Mouse (Mus musculus): ENCODE results near the gene Ablim2. TPM values are rescaled to one million over a fixed set of nuclear protein-coding genes. Genes with fewer than 3 reads are reported as not detected.

The Ablim2 gene
- polyA plus RNA-seq, 1 experiment from 2014 or later = 1.3 TPM

DNA sequence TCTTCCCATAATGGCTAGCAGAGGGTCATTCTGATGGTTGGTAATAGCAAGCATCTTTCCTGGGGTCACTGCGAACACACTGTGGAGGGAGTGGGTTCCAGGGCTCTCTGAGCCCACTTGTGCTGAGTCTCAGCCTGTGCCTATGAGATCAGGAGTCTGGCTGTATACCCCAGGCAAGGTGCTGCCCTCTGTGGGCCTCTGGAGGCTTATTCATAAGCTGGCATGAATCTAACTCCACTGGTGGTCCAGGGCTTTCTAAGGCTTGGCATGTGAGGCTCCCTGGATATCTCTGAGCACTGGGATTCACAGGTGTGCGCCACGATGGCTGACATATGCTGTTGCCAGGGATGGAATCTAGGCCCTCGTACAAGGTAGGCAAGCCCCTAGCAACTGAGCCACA lies 76.2 kb downstream of the Ablim2 start:
- Histone ChIP-seq H3K4me1 (replicated peaks) (peaks cover 13% of the 10 kb centered on the region; the same call in 1 of the 2 replicates), H3K4me3 (no peak overlapping the region), H3K27ac (no peak overlapping the region), H3K36me3 (no peaks in the 10 kb centered on the region), H3K9me3 (no peaks in the 10 kb centered on the region), H3K27me3 (ENCODE audit: insufficient read depth, poor library complexity, severe bottlenecking) (peaks cover 9% of the 10 kb centered on the region; the same call in 1 of the 2 replicates)
- 79% methylated on average over 4 of the region's 4 CpGs for WGBS
- no peak for DNase-seq (ENCODE audit: low spot score)

DNA sequence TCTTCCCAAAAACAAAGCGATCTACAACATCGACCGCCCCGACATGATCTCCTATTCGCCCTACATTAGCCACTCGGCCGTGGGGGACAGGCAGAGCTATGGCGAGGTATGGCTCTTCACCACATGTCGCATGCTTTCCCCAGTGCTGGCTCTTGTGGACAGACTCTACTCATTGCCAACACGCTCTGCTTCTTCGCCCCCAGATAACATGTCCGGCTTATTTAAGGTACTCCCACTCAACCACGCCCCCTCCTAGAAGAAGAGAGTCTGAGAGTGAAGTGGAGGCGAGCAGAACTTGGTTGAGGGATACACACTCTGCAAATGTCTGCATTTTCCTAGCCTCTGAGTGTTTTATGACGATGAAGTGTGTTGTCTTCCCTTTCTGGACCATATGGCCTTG lies 79.3 kb downstream of the Ablim2 start:
- WGBS = 91% methylated on average over 15 of the region's 15 CpGs
- no peak overlapping the region for H3K27ac ChIP-seq
- H3K27me3 ChIP-seq (ENCODE audit: insufficient read depth, poor library complexity, severe bottlenecking) = 0 out of 2 replicates have a peak, but pooled peaks cover 5% of the 10 kb centered on the region
- peaks cover 10% of the 10 kb centered on the region; the same call in 1 of the 2 replicates for H3K4me1 ChIP-seq (replicated peaks)
- H3K9me3 ChIP-seq = no peaks in the 10 kb centered on the region
- H3K36me3 ChIP-seq = no peaks in the 10 kb centered on the region
- no peak for DNase-seq (ENCODE audit: low spot score)
- H3K4me3 ChIP-seq = no peak overlapping the region

DNA sequence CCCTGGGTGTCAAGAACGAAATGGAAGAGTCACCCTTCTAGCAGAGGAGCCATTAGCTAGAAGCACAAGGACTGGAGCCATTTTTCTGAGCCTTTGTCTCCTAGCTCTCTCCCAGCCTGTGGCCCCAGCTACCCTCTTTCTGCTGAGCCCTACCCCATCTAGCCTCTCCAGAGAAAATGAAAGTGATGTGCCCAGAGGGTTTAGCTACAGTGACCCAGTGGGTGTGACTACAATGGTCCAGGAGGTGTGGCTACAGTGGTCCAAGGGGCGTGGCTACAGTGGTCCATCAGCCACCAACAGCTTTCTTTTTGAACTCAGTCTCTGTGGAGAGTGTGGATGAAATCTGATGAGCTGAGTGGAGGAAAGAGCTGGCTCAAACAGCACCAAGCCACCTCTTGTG lies 81.6 kb downstream of the Ablim2 start:
- 52% methylated on average over 2 of the region's 2 CpGs for WGBS
- H3K4me3 ChIP-seq = no peak overlapping the region

DNA sequence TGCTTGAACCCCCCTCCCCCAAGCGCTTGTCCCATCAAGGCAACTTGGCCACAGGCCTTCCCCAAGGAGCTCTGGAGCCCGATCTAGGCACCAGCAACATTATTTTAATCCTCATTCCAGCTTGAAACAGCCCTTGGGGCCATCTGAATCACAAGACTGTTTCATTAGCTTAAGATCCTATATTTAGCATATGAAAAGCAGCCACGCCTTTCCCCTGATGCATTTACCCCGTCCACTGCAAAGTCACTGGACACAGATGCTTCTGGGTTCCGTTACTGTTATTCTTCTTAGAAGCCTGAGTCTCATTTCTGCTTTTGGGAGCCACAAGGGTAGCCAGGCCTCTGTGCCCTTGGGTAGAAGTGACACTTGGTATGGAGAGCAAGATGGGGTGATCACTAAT lies 93.8 kb downstream of the Ablim2 start:
- no peak for DNase-seq (ENCODE audit: low spot score)
- H3K4me1 ChIP-seq (replicated peaks) = peaks cover 18% of the 10 kb centered on the region; the same call in 1 of the 2 replicates

More for the DNA sequence above, 81.6 kb downstream of the Ablim2 start:
- H3K4me1 ChIP-seq (replicated peaks) = peaks cover 10% of the 10 kb centered on the region; the same call in 1 of the 2 replicates
- H3K27ac ChIP-seq = no peak overlapping the region
- H3K9me3 ChIP-seq = no peaks in the 10 kb centered on the region
- H3K27me3 ChIP-seq (ENCODE audit: insufficient read depth, poor library complexity, severe bottlenecking) = no peaks in the 10 kb centered on the region
- H3K36me3 ChIP-seq = no peaks in the 10 kb centered on the region
- no peak for DNase-seq (ENCODE audit: low spot score)

DNA sequence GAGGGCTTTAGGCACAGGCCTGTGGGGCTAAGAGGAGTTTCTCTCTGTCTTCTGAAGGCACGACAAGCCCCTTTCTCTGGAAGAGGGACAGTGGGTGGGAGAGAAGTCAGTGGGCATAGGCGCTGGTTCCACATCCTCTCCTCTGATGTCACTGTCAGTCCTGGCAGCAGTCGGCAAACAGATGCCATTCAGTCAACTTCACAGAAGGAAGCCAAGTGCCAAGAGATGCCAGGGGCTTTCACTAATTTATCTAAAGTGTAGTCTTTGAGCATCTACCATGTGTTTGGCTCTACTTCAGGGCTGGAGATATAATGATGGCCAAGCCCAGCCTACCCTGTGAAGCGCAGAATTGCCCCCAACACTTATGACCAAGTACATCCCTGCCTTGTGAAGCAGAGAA lies 95.8 kb downstream of the Ablim2 start:
- no peaks in the 10 kb centered on the region; the same call in 1 of the 2 replicates for H3K27me3 ChIP-seq (ENCODE audit: insufficient read depth, poor library complexity, severe bottlenecking)
- no peak for DNase-seq (ENCODE audit: low spot score)

More for the DNA sequence above, 93.8 kb downstream of the Ablim2 start:
- 73% methylated on average over 5 of the region's 5 CpGs for WGBS
- Histone ChIP-seq H3K36me3 (no peaks in the 10 kb centered on the region), H3K4me3 (no peak overlapping the region), H3K27ac (no peak overlapping the region), H3K9me3 (no peaks in the 10 kb centered on the region), H3K27me3 (ENCODE audit: insufficient read depth, poor library complexity, severe bottlenecking) (no peaks in the 10 kb centered on the region; the same call in 1 of the 2 replicates)

DNA sequence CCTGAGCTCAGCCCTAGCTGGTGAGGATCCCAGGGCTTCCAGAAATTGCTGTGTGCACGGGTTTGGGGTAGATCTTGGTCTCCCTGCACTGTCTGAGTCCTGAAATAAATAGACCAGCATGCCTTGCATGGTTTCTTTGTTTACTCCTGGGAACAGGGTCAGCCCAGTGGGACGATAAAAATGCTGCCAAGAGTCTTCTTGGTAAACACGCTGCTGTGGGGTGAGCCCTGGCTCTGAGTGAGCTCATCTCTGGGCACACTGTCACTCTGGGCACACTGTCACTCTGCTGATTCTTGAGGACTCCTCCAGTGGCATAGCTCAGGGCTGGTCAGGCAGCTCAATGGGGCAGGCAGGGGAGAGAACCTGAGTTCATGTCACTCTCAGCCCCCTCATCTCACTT lies 98.6 kb downstream of the Ablim2 start:
- no peak for DNase-seq (ENCODE audit: low spot score)
- no peak overlapping the region for H3K4me3 ChIP-seq
- 57% methylated on average over 3 of the region's 3 CpGs for WGBS
- H3K9me3 ChIP-seq = no peaks in the 10 kb centered on the region
- H3K4me1 ChIP-seq (replicated peaks) = peaks cover 19% of the 10 kb centered on the region
- no peaks in the 10 kb centered on the region for H3K27me3 ChIP-seq (ENCODE audit: insufficient read depth, poor library complexity, severe bottlenecking)
- H3K36me3 ChIP-seq = no peaks in the 10 kb centered on the region
- H3K27ac ChIP-seq = no peak overlapping the region

More for the DNA sequence above, 95.8 kb downstream of the Ablim2 start:
- Histone ChIP-seq H3K4me3 (no peak overlapping the region), H3K27ac (no peak overlapping the region), H3K36me3 (no peaks in the 10 kb centered on the region), H3K9me3 (no peaks in the 10 kb centered on the region), H3K4me1 (replicated peaks) (peaks cover 25% of the 10 kb centered on the region)
- WGBS = 88% methylated on average over 4 of the region's 4 CpGs

DNA sequence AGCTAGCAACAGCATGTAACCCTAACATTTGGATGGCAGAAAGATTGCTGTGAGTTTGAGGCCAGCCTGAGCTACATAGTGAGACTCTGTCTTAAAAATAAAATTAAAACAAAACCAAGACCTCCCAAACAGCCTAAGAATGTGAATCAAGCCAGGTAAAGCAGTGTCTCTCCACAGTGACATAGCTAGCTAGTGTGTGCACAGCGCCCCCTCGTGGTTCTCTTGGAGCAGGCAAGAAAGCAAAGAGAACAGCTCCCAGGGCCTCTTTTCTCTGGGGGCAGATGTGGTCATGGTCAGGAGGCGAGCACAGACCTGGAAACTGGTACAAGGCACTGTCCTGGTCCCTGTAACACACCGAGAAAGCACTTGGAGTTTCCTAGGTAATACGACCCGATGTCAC lies 100.4 kb downstream of the Ablim2 start:
- DNase-seq (ENCODE audit: low spot score) = peak; percentile 80
- H3K36me3 ChIP-seq = no peaks in the 10 kb centered on the region
- no peak overlapping the region for H3K4me3 ChIP-seq
- H3K27me3 ChIP-seq (ENCODE audit: insufficient read depth, poor library complexity, severe bottlenecking) = no peaks in the 10 kb centered on the region
- WGBS = 26% methylated on average over 6 of the region's 6 CpGs
- H3K4me1 ChIP-seq (replicated peaks) = peaks cover 14% of the 10 kb centered on the region
- no peak overlapping the region for H3K27ac ChIP-seq
- no peaks in the 10 kb centered on the region for H3K9me3 ChIP-seq

DNA sequence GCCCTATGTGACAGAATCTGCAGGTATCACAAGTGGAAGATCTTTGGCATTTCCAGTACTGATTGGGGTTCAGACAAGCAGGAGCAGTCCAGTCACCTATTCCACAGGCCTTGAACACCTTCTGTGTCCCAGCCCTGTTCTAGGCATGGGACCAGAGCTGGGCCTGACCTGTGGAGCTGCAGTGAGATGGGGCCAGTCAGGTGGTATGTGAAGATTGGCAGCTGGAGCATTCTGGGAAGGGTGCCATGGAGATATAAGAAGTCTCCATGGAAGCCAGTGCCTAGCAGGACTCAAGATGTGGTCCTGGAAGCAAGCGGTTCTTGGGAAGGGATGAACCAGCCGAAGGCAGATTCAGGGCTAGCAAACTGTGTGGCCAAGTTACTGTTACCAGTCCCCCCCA lies 103.8 kb downstream of the Ablim2 start:
- no peak overlapping the region for H3K4me3 ChIP-seq
- no peaks in the 10 kb centered on the region for H3K27me3 ChIP-seq (ENCODE audit: insufficient read depth, poor library complexity, severe bottlenecking)
- no peaks in the 10 kb centered on the region for H3K9me3 ChIP-seq
- H3K4me1 ChIP-seq (replicated peaks) = peaks cover 11% of the 10 kb centered on the region
- no peak for DNase-seq (ENCODE audit: low spot score)
- H3K36me3 ChIP-seq = no peaks in the 10 kb centered on the region
- H3K27ac ChIP-seq = no peak overlapping the region
- 94% methylated on average over 2 of the region's 2 CpGs for WGBS

DNA sequence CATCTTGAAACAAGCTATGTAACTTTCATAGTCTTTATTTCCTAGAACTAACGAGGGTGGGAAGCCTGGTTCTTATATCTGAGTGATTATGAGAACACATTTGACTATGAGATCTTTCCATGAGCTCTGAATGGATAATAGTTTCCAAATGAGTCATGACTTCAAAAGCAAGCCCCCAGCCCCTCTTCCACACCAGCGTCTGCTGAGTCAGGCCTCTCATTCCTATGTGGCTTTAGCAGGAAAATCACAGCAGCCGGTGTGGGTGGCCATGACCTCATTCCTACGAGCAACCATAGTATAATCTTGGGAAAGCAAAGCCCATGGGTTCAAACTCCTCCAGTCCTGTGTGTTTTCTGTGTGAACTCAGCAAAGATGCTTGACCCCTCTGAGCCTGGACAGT lies 112.3 kb downstream of the Ablim2 start:
- no peak for DNase-seq (ENCODE audit: low spot score)
- no peak overlapping the region for H3K27ac ChIP-seq
- peaks cover 13% of the 10 kb centered on the region for H3K4me1 ChIP-seq (replicated peaks)
- no peaks in the 10 kb centered on the region for H3K36me3 ChIP-seq
- WGBS = 85% methylated on average over 4 of the region's 4 CpGs
- H3K4me3 ChIP-seq = no peak overlapping the region
- H3K9me3 ChIP-seq = no peaks in the 10 kb centered on the region
- no peaks in the 10 kb centered on the region for H3K27me3 ChIP-seq (ENCODE audit: insufficient read depth, poor library complexity, severe bottlenecking)

DNA sequence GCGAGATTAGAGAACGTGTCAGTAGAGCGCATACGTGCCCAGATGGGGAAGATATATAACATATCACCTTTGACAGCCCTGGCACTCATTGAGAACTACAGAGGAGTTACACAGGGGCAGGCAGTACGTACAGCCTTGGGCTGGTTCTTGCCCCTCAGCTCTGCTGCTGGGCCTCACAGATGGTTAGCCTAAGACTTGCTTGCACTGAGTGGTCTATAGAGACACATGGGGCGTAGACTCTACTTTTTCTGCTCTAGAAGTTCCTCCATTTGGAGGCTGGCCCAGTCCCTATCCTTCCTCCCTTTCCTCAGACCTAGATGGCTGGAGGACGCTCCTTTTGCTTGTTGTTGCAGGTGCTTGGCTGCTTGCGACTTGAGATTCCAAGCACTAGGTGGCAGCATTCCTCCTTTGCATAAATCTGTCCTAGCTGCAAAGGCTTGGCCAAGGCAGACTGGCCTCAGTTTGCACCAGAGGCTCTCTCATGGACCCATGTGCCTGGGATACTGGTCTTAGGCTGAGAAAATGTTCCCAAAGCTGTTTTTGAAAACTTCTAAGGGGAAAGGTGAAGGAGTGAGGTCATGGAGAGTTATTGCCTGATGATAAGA lies 112.8 kb downstream of the Ablim2 start:
- H3K36me3 ChIP-seq = no peaks in the 10 kb centered on the region
- DNase-seq (ENCODE audit: low spot score) = peak; percentile 78
- 61% methylated on average over 8 of the region's 8 CpGs for WGBS
- H3K4me3 ChIP-seq = no peak overlapping the region
- H3K9me3 ChIP-seq = no peaks in the 10 kb centered on the region
- no peak overlapping the region for H3K27ac ChIP-seq
- H3K27me3 ChIP-seq (ENCODE audit: insufficient read depth, poor library complexity, severe bottlenecking) = no peaks in the 10 kb centered on the region
- H3K4me1 ChIP-seq (replicated peaks) = peaks cover 14% of the 10 kb centered on the region

DNA sequence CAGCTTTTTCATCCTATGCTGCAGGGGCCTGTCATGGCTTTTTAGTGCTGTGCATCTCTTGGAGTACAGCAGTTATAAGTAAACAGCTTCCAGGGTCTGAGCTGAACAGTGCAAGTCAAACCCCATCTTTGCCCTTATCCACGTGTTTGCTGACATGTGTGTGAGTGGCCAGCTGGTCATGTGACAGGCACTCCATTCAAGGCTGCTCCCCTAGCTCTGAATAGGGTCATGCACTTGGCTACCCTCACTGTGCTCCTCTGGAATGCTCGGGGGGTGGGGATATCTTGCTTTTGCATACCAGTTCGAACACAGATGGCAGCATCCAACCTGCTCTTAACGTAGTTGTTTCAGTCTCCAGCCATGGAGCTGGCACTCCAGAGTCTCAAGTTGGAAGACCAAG lies 115.7 kb downstream of the Ablim2 start:
- Histone ChIP-seq H3K9me3 (no peaks in the 10 kb centered on the region), H3K27me3 (ENCODE audit: insufficient read depth, poor library complexity, severe bottlenecking) (no peaks in the 10 kb centered on the region), H3K36me3 (no peaks in the 10 kb centered on the region), H3K27ac (no peak overlapping the region), H3K4me1 (replicated peaks) (peaks cover 16% of the 10 kb centered on the region), H3K4me3 (no peak overlapping the region)
- 39% methylated on average over 4 of the region's 4 CpGs for WGBS
- no peak for DNase-seq (ENCODE audit: low spot score)

DNA sequence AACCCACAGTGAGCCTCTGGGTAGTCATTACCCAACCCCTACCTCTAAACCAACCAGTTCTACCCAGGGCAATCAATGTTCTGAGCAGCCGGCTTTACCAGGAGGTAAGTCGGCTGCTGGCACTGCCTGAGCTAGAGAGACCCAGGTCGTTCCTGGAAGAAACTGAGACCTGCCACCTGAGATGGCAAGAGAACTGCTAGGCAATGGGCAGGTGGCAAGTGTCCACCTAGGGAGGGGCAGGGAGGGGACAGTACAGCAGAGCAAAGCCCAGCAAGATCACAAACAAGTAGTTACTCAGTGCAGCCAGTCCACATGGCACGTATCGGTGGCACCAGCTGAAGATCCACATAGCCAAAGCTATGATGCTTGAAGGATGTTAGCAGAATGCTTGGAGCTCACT lies 118.6 kb downstream of the Ablim2 start:
- H3K27me3 ChIP-seq (ENCODE audit: insufficient read depth, poor library complexity, severe bottlenecking) = no peaks in the 10 kb centered on the region
- WGBS = 93% methylated on average over 5 of the region's 5 CpGs
- no peak for DNase-seq (ENCODE audit: low spot score)
- no peak overlapping the region for H3K4me3 ChIP-seq
- H3K4me1 ChIP-seq (replicated peaks) = peaks cover 22% of the 10 kb centered on the region
- H3K27ac ChIP-seq = no peak overlapping the region
- no peaks in the 10 kb centered on the region for H3K9me3 ChIP-seq
- H3K36me3 ChIP-seq = no peaks in the 10 kb centered on the region

DNA sequence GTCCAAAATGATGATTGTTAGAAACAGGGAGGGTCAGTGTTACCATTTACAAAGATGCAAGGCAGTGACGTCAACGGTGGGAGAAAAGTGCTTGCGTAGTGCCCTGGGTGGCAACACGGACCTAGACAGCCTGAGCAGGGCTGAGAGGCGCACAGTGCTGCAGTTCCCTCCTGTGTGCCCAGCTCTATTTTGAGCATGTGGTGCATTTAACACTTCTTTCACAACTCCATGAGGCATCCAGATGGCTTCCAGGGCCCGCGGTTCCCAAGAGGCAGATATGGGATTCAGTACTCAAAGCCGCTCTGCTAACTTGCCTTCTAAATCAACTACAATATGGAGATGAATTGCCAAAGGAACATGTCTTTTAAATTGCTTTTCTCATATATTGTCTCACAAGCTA lies 121.5 kb downstream of the Ablim2 start:
- WGBS = 85% methylated on average over 8 of the region's 8 CpGs
- H3K9me3 ChIP-seq = no peaks in the 10 kb centered on the region
- no peak overlapping the region for H3K27ac ChIP-seq
- no peaks in the 10 kb centered on the region for H3K36me3 ChIP-seq
- H3K4me1 ChIP-seq (replicated peaks) = peaks cover 25% of the 10 kb centered on the region
- H3K27me3 ChIP-seq (ENCODE audit: insufficient read depth, poor library complexity, severe bottlenecking) = no peaks in the 10 kb centered on the region
- no peak overlapping the region for H3K4me3 ChIP-seq
- DNase-seq (ENCODE audit: low spot score) = no peak

DNA sequence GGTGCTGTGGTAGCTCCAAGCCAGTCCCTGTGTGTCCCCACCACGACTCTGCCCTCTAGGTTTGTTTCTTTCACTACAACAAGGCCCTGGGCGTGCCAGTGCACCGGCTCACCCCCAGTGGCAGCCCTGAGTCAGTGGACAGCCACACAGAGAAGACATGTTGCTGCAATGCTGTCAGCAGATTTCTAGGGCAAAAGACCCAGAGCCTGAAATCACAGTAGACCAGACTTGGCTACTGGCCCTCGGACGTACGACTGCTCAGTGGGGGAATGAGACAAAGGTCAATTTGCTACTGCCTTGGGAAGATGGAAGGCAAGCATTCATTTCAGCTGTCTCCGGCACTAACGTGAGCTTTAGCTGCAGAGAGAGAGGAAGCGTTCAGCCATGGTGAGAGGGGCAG lies 124.7 kb downstream of the Ablim2 start:
- Histone ChIP-seq H3K27me3 (ENCODE audit: insufficient read depth, poor library complexity, severe bottlenecking) (0 out of 2 replicates have a peak, but pooled peaks cover 3% of the 10 kb centered on the region), H3K36me3 (no peaks in the 10 kb centered on the region), H3K9me3 (no peaks in the 10 kb centered on the region), H3K4me3 (no peak overlapping the region), H3K27ac (no peak overlapping the region), H3K4me1 (replicated peaks) (peaks cover 23% of the 10 kb centered on the region; the same call in 1 of the 2 replicates)
- WGBS = 59% methylated on average over 9 of the region's 9 CpGs
- DNase-seq (ENCODE audit: low spot score) = no peak
